26 mouse cellular contexts compared by ENCODE assay signal in the genomic region with DNA sequence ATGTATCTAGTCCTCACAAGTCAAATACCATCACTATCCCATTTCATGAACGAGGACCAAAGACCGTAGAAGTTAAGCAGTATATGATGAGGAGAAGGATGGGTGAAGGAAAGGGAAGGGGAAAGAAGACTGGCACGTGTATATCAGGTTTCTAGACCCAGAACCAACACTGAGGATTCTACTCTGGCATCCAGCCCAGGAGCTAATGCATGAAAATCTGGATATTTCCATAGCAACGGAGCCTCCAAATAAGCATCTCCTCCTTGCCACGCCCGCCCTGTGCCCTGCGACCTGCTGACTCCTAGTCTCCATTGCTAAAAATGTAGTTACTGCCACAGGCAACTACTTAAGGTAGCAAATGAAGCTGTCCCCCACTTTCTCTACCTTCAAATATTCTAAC. TPM values are rescaled to one million over a fixed set of nuclear protein-coding genes. Genes with fewer than 3 reads are reported as not detected.
DNase-seq lines count a peak whose midpoint lies in the region; ATAC-seq and TF ChIP-seq lines count a peak whose summit lies in the region.
"Had no signal": no experiment of that assay in that cellular context is flagged by ENCODE, and none has a peak within 500 bp of the region (broad histone marks: within the 10 kb centered on the region; RNA-seq: fewer than 3 reads in every experiment).

No protein-coding gene starts in this region.

- no peak for TF ChIP-seq CTCF in layer of hippocampus, adult 2 months (conservative IDR thresholded peaks at IDR 0.05)

- no peaks in the 10 kb centered on the region for H3K27me3 ChIP-seq in heart, embryonic 11.5 days (ENCODE audit: control insufficient read depth, insufficient read depth, low read length)
- H3K27me3 ChIP-seq in midbrain, embryonic 14.5 days (ENCODE audit: control insufficient read depth, insufficient read depth, low read length), result no peaks in the 10 kb centered on the region
- no peaks in the 10 kb centered on the region for H3K27me3 ChIP-seq in midbrain, embryonic 10.5 days (ENCODE audit: low read depth, poor library complexity, severe bottlenecking)
- H3K27me3 ChIP-seq: embryonic facial prominence, embryonic 15.5 days; hindbrain, embryonic 13.5 days; intestine, embryonic 15.5 days; Patski had no signal

- no peak overlapping the region for H3K9ac ChIP-seq in heart, embryonic 11.5 days (ENCODE audit: low read depth, low read length)
- H3K9ac ChIP-seq in midbrain, embryonic 14.5 days (replicated peaks; ENCODE audit: low read length), result no peak overlapping the region
- H3K9ac ChIP-seq: embryonic facial prominence, embryonic 15.5 days; hindbrain, embryonic 13.5 days; intestine, embryonic 15.5 days had no signal

- no peaks in the 10 kb centered on the region for H3K36me3 ChIP-seq in heart, embryonic 11.5 days (ENCODE audit: control insufficient read depth, insufficient read depth, low read length)
- H3K36me3 ChIP-seq in midbrain, embryonic 14.5 days (ENCODE audit: control insufficient read depth, insufficient read depth, low read length), result no peaks in the 10 kb centered on the region
- H3K36me3 ChIP-seq in midbrain, embryonic 10.5 days, result no peaks in the 10 kb centered on the region
- H3K36me3 ChIP-seq: embryonic facial prominence, embryonic 15.5 days; forebrain, embryonic 10.5 days; hindbrain, embryonic 13.5 days; intestine, embryonic 15.5 days had no signal

- no peaks in the 10 kb centered on the region for H3K4me1 ChIP-seq in heart, embryonic 11.5 days (ENCODE audit: control insufficient read depth, insufficient read depth, low read length)
- no peaks in the 10 kb centered on the region for H3K4me1 ChIP-seq in midbrain, embryonic 14.5 days (ENCODE audit: control insufficient read depth, insufficient read depth, low read length)
- H3K4me1 ChIP-seq in midbrain, embryonic 10.5 days, result peaks cover 19% of the 10 kb centered on the region
- H3K4me1 ChIP-seq: intestine, embryonic 15.5 days had no signal

- no peak overlapping the region for H3K4me3 ChIP-seq in heart, embryonic 11.5 days (ENCODE audit: low read depth, low read length)
- no peak overlapping the region for H3K4me3 ChIP-seq in midbrain, embryonic 14.5 days (replicated peaks; ENCODE audit: low read depth, low read length)
- no peak overlapping the region for H3K4me3 ChIP-seq in midbrain, embryonic 10.5 days
- no peak overlapping the region for H3K4me3 ChIP-seq in layer of hippocampus, adult 2 months
- H3K4me3 ChIP-seq: embryonic facial prominence, embryonic 15.5 days; erythroblast, embryonic 14.5 days; forebrain, embryonic 10.5 days; gastrocnemius, adult 2 months; hindbrain, embryonic 13.5 days; intestine, embryonic 15.5 days had no signal

- DNase-seq in cerebellum, postnatal 10 days, result peak; percentile 52 to 55
- DNase-seq in cerebellum, adult 9-10 months, result no peak
- DNase-seq in heart, adult 11 months, result peak; percentile 56
- peak; percentile 24 for DNase-seq in midbrain, embryonic 14.5 days
- DNase-seq in midbrain, embryonic 10.5 days (ENCODE audit: low spot score), result no peak
- no peak for DNase-seq in layer of hippocampus, adult 2 months (ENCODE audit: low spot score in 2 of 2)
- DNase-seq: adrenal gland, adult 2 months; adrenal gland, postnatal 25 days; B cell, adult 2 months; cerebellum, adult 11 months; cerebellum, adult 8-10 months; cerebellum, postnatal 36 days; gastrocnemius, adult 2 months; gastrocnemius, postnatal 25 days; heart, postnatal 10 days; heart, postnatal 4 days had no signal

- no peak overlapping the region for H3K4me2 ChIP-seq in heart, embryonic 11.5 days
- H3K4me2 ChIP-seq in midbrain, embryonic 14.5 days (ENCODE audit: low read length), result no peak overlapping the region
- H3K4me2 ChIP-seq: embryonic facial prominence, embryonic 15.5 days; hindbrain, embryonic 13.5 days; intestine, embryonic 15.5 days had no signal

- no peak overlapping the region for H3K27ac ChIP-seq in heart, embryonic 11.5 days (ENCODE audit: low read depth, low read length)
- no peak overlapping the region for H3K27ac ChIP-seq in midbrain, embryonic 14.5 days (replicated peaks; ENCODE audit: low read depth, low read length)
- no peak overlapping the region for H3K27ac ChIP-seq in midbrain, embryonic 10.5 days (replicated peaks)
- no peak overlapping the region for H3K27ac ChIP-seq in layer of hippocampus, adult 2 months
- H3K27ac ChIP-seq: embryonic facial prominence, embryonic 15.5 days; forebrain, embryonic 10.5 days; gastrocnemius, adult 2 months; hindbrain, embryonic 13.5 days; intestine, embryonic 15.5 days had no signal

- 75% methylated on average over 7 of the region's 7 CpGs for WGBS in heart, embryonic 11.5 days (ENCODE audit: insufficient replicate concordance)
- WGBS in midbrain, embryonic 14.5 days, result 68% methylated on average over 7 of the region's 7 CpGs
- 75% methylated on average over 7 of the region's 7 CpGs for WGBS in midbrain, embryonic 10.5 days

- no peak for ATAC-seq in heart, embryonic 11.5 days (replicated peaks; ENCODE audit: insufficient number of reproducible peaks, low FRiP score, low TSS enrichment)
- ATAC-seq in midbrain, embryonic 14.5 days (ENCODE audit: low FRiP score, low TSS enrichment), result no peak
- ATAC-seq: intestine, embryonic 15.5 days; Patski had no signal

- no peaks in the 10 kb centered on the region for H3K9me3 ChIP-seq in heart, embryonic 11.5 days (replicated peaks; ENCODE audit: control insufficient read depth, low read length)
- no peaks in the 10 kb centered on the region for H3K9me3 ChIP-seq in midbrain, embryonic 14.5 days (ENCODE audit: control insufficient read depth, low read length)
- no peaks in the 10 kb centered on the region for H3K9me3 ChIP-seq in midbrain, embryonic 10.5 days (replicated peaks)
- H3K9me3 ChIP-seq: embryonic facial prominence, embryonic 15.5 days; forebrain, embryonic 10.5 days; hindbrain, embryonic 13.5 days; intestine, embryonic 15.5 days had no signal

RNA-seq across cellular contexts. Expression of a gene that starts 0.3 kb away (rescaled TPM):
- polyA plus RNA-seq in heart, embryonic 11.5 days (2014; fragmentation: Nextera tagmentation; extraction: Ambion mirVana), result not detected in 2 replicates
- 0.41 and 0.69 TPM in 2 replicates for polyA plus RNA-seq in midbrain, embryonic 14.5 days (2014; fragmentation: Nextera tagmentation; extraction: Ambion mirVana)
- 1.9 and 2.0 TPM in 2 replicates for polyA plus RNA-seq in midbrain, embryonic 10.5 days (2016; fragmentation: Nextera tagmentation; extraction: Ambion mirVana)
- total RNA-seq in layer of hippocampus, adult 2 months (2021), result not detected
- total RNA-seq: adrenal gland, adult 2 months; adrenal gland, postnatal 25 days; gastrocnemius, adult 2 months; gastrocnemius, postnatal 25 days; granulocyte monocyte progenitor cell, adult 5-6 weeks; heart, postnatal 10 days; heart, postnatal 4 days; MEL had no signal
- polyA plus RNA-seq: adrenal gland, adult 2 months; erythroblast, embryonic 14.5 days; heart, embryonic 14.5 days; intestine, embryonic 15.5 days; Patski had no signal

RNA-seq across cellular contexts. Expression of a gene that starts 38.3 kb away (rescaled TPM):
- polyA plus RNA-seq in heart, embryonic 11.5 days (2014; fragmentation: Nextera tagmentation; extraction: Ambion mirVana), result 94.0 and 96.7 TPM in 2 replicates
- polyA plus RNA-seq in midbrain, embryonic 14.5 days (2014; fragmentation: Nextera tagmentation; extraction: Ambion mirVana), result 42.3 and 49.7 TPM in 2 replicates
- 24.6 and 38.7 TPM in 2 replicates for polyA plus RNA-seq in midbrain, embryonic 10.5 days (2016; fragmentation: Nextera tagmentation; extraction: Ambion mirVana)
- 100 to 1,000 TPM; 137 to 156 TPM for total RNA-seq in layer of hippocampus, adult 2 months (2021)

RNA-seq across cellular contexts. Expression of a gene that starts 38.8 kb away (rescaled TPM):
- 3.8 and 11.3 TPM in 2 replicates for polyA plus RNA-seq in heart, embryonic 11.5 days (2014; fragmentation: Nextera tagmentation; extraction: Ambion mirVana)
- 6.2 and 6.8 TPM in 2 replicates for polyA plus RNA-seq in midbrain, embryonic 14.5 days (2014; fragmentation: Nextera tagmentation; extraction: Ambion mirVana)
- polyA plus RNA-seq in midbrain, embryonic 10.5 days (2016; fragmentation: Nextera tagmentation; extraction: Ambion mirVana), result 3.2 and 3.3 TPM in 2 replicates
- 10 to 100 TPM; 68.4 to 83.7 TPM for total RNA-seq in layer of hippocampus, adult 2 months (2021)

Comparison
In these comparisons a context has a peak if more than half of its experiments do, and no peak if none do; other contexts are left out.
1. DNase-seq: peak in cerebellum, postnatal 10 days (2 of 2), heart, adult 11 months (single experiment) and midbrain, embryonic 14.5 days (single experiment); none in cerebellum, adult 9-10 months (single experiment), midbrain, embryonic 10.5 days (single experiment) and layer of hippocampus, adult 2 months (0 of 2).